Mouse (Mus musculus) layer of hippocampus, adult 2 months (tissue): ENCODE data around the gene Rab2b. TPM values are rescaled to one million over a fixed set of nuclear protein-coding genes. Genes with fewer than 3 reads are reported as not detected.
"Not testable (repeated sequence)": the region's sequence is repeated elsewhere in the genome, so short reads cannot be mapped to it uniquely, and the experiment has no call there.

Source experiments
- DNase-seq, 2 experiments: peaks; one replicate each; pipeline ENCODE4 v3.0.0; 2022; ENCODE audit warnings: low spot score in 2 of 2
- H3K27ac ChIP-seq: fragments of 200-600 bp; 2 replicates; pipeline ENCODE4 v1.8.1; 2022
- H3K4me3 ChIP-seq: fragments of 200-600 bp; 2 replicates; pipeline ENCODE4 v1.8.1; 2022; ENCODE audit warnings: mild to moderate bottlenecking
- CTCF ChIP-seq: fragments of 200-600 bp; conservative IDR thresholded peaks from 2 replicates; pipeline ENCODE4 v1.8.1; 2022; ENCODE audit warnings: antibody characterized with exemption, mild to moderate bottlenecking, moderate library complexity
- total RNA-seq, 2 experiments: library from RNA; stranded (reverse); gene quantifications; 2 replicates each; pipeline ENCODE4 v1.2.3; 2021

The Rab2b gene
- total RNA-seq, 2 experiments from 2014 or later, result 35.4 to 36.2 TPM

- Histone ChIP-seq H3K27ac (peak overlapping the region; percentile 39; the same call in 1 of the 2 replicates), H3K4me3 (peak overlapping the region; percentile 22)
- TF ChIP-seq CTCF, result no peak
- no peak for DNase-seq
Observed at GRCm38 (mm10) chr14:52310906-52311305, 31.6 kb upstream of the Rab2b start.

- not testable (repeated sequence) for H3K27ac ChIP-seq, H3K4me3 ChIP-seq, DNase-seq
- peak; percentile 56 for TF ChIP-seq CTCF
Observed at GRCm38 (mm10) chr14:52310343-52310742, 31.0 kb upstream of the Rab2b start.

GRCm38 (mm10) chr14:52306100-52306499, 26.8 kb upstream of the Rab2b start:
- Histone ChIP-seq H3K4me3 (no peak overlapping the region), H3K27ac (no peak overlapping the region)
- TF ChIP-seq CTCF, result no peak
- no peak for DNase-seq

- peak; percentile 49 for TF ChIP-seq CTCF
- peak; percentile 86 to 91 for DNase-seq
- peak within 1 kb of the TSS; percentile 90 for H3K27ac ChIP-seq
- H3K4me3 ChIP-seq, result peak within 1 kb of the TSS; percentile 64
Observed at GRCm38 (mm10) chr14:52304644-52305271, 25.4 kb upstream of the Rab2b start, which contains the start of gene Mettl3. Mettl3 (minus strand) TSS chr14:52305128.

- H3K4me3 ChIP-seq, result peak overlapping the region; percentile 64; the same call in 1 of the 2 replicates
- DNase-seq, H3K27ac ChIP-seq: not testable (repeated sequence)
- TF ChIP-seq CTCF, result peak; percentile 41
Observed at GRCm38 (mm10) chr14:52303517-52303916, 24.2 kb upstream of the Rab2b start.

GRCm38 (mm10) chr14:52295558-52296264, 16.4 kb upstream of the Rab2b start:
- Histone ChIP-seq H3K4me3 (no peak overlapping the region), H3K27ac (no peak overlapping the region)
- no peak for DNase-seq
- peak; percentile 86 for TF ChIP-seq CTCF

- TF ChIP-seq CTCF, result no peak
- H3K4me3 ChIP-seq, result no peak overlapping the region
- H3K27ac ChIP-seq, result no peak overlapping the region
- no peak for DNase-seq
Observed at GRCm38 (mm10) chr14:52284191-52284590, 4.8 kb upstream of the Rab2b start.

- DNase-seq, result no peak
- Histone ChIP-seq H3K4me3 (no peak overlapping the region), H3K27ac (no peak overlapping the region)
- no peak for TF ChIP-seq CTCF
Observed at GRCm38 (mm10) chr14:52283629-52284028, 4.3 kb upstream of the Rab2b start.

GRCm38 (mm10) chr14:52279747-52280120, 389 bp upstream of the Rab2b start:
- peak overlapping the region; percentile 93 for H3K4me3 ChIP-seq
- H3K27ac ChIP-seq, result peak overlapping the region; percentile 90
- TF ChIP-seq CTCF, result no peak
- DNase-seq, result no peak

GRCm38 (mm10) chr14:52277210-52277609, 2.1 kb downstream of the Rab2b start:
- no peak overlapping the region for H3K27ac ChIP-seq
- TF ChIP-seq CTCF, result no peak
- no peak for DNase-seq
- no peak overlapping the region for H3K4me3 ChIP-seq

- no peak overlapping the region for H3K27ac ChIP-seq
- DNase-seq, result no peak
- no peak overlapping the region for H3K4me3 ChIP-seq
- TF ChIP-seq CTCF, result no peak
Observed at GRCm38 (mm10) chr14:52272781-52273180, 6.6 kb downstream of the Rab2b start.

- peak; percentile 89 for TF ChIP-seq CTCF
- Histone ChIP-seq H3K27ac (peak within 1 kb of the TSS; percentile 88), H3K4me3 (peak within 1 kb of the TSS; percentile 98)
- DNase-seq, result peak; percentile 96 to 98
Observed at GRCm38 (mm10) chr14:52257484-52258213, 21.7 kb downstream of the Rab2b start, which contains the start of gene Chd8. Chd8 (minus strand) TSS chr14:52257780.
